Mouse (Mus musculus) liver, embryonic 14.5 days (tissue): ENCODE measurements at regions not wholly inside any gene's neighbourhood (a gene's known extent, or its start where the extent isn't known, plus 50 kb on each side); places are given as distances from the start of the nearest gene placed in this dataset.
"Not testable (repeated sequence)": the region's sequence is repeated elsewhere in the genome, so short reads cannot be mapped to it uniquely, and the experiment has no call there.

ENCODE experiments used
- ATAC-seq: fragments of 200-750 bp; cut with Nextera tagmentation; 2 replicates; pipeline ENCODE4 v1.8.0; 2017; ENCODE audit warnings: moderate number of reproducible peaks, mild to moderate bottlenecking, moderate library complexity; ENCODE audit not compliant: insufficient read depth
- DNase-seq, 3 experiments: peaks; one replicate each; pipeline ENCODE4 v3.0.0-alpha.2; 2012 to 2013; ENCODE audit warnings: low read depth in 3 of 3, low spot score in 3 of 3
- H3K27ac ChIP-seq: fragments of 300-500 bp; sonication (generic); 2 replicates; pipeline ENCODE4 v1.5.1; 2014; ENCODE audit warnings: moderate library complexity, mild to moderate bottlenecking, control low read depth, inconsistent platforms
- H3K27me3 ChIP-seq: fragments of 300-500 bp; sonication (generic); 2 replicates; pipeline ENCODE4 v1.6.1; 2014; ENCODE audit warnings: mild to moderate bottlenecking, low read length, moderate library complexity; ENCODE audit not compliant: control insufficient read depth, insufficient read depth
- H3K36me3 ChIP-seq: fragments of 300-500 bp; sonication (generic); replicated peaks from 2 replicates; pipeline ENCODE4 v1.6.1; 2014; ENCODE audit warnings: low read depth; ENCODE audit not compliant: control insufficient read depth, insufficient read depth
- H3K4me1 ChIP-seq, 2 experiments: fragments of 200-500 bp in 1 of 2; fragments of 300-500 bp in 1 of 2; sonication (generic) in 1 of 2; replicated peaks; 2 replicates each; pipeline ENCODE4 v1.6.1; 2012 to 2014; ENCODE audit warnings: antibody characterized with exemption in 1 of 2, inconsistent platforms in 1 of 2, low read length in 1 of 2; ENCODE audit not compliant: control insufficient read depth in 2 of 2, insufficient read depth in 2 of 2
- H3K4me2 ChIP-seq: fragments of 300-500 bp; sonication (generic); 2 replicates; pipeline ENCODE4 v1.6.1; 2014; ENCODE audit warnings: low read depth, mild to moderate bottlenecking, control low read depth, moderate library complexity
- H3K4me3 ChIP-seq, 2 experiments: fragments of 200-500 bp in 1 of 2; fragments of 300-500 bp in 1 of 2; sonication (generic) in 1 of 2; 2 replicates each; pipeline ENCODE4 v1.5.1; 2012 to 2014; ENCODE audit warnings: low read depth in 2 of 2, low read length in 2 of 2, mild to moderate bottlenecking in 2 of 2, control low read depth in 1 of 2, inconsistent platforms in 1 of 2, moderate library complexity in 1 of 2; ENCODE audit not compliant: insufficient read depth in 1 of 2
- H3K9ac ChIP-seq: fragments of 300-500 bp; sonication (generic); replicated peaks from 2 replicates; pipeline ENCODE4 v1.6.1; 2014; ENCODE audit warnings: mild to moderate bottlenecking, control low read depth, moderate library complexity
- H3K9me3 ChIP-seq: fragments of 300-500 bp; sonication (generic); 2 replicates; pipeline ENCODE4 v1.6.1; 2016; ENCODE audit warnings: low read length, mixed read lengths; ENCODE audit not compliant: control insufficient read depth
- CTCF ChIP-seq: IDR thresholded peaks from 2 replicates; pipeline ENCODE4 v1.5.1; 2016; ENCODE audit warnings: antibody characterized with exemption, low read depth, control low read depth
- EP300 ChIP-seq: IDR thresholded peaks from 2 replicates; pipeline ENCODE4 v1.6.1; 2016; ENCODE audit warnings: antibody characterized with exemption, low read depth
- WGBS: fragments of 180-500 bp; shearing (Covaris S2); extraction: QIAGEN DNeasy Blood & Tissue Kit; methylation state at CpG from one replicate; pipeline ENCODE4 v1.1.7; 2014; ENCODE audit not compliant: insufficient replicate concordance; 5-methylcytosine and 5-hydroxymethylcytosine counted together

DNA sequence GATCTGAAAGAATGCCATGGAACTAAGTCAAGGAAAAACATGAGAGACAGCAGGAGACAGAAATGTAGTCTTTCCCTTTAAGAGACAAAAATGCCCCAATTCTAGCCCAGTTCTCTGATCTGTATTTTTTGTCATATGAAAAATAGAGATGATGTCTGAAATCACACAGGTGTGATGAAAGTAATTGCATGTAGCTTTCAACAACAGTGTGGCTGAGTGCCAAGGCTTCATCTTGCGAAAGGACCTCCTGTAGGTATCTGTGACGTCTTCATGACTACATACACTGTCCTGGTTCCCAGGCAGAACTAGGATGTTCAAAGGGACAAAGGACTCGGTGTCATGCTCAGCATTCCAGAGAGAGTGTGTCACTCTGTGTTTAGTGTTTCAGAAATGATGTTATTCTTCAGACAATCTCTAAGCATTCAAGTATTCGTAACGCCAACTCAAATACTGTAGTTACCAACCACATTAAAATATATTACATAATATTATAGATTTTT is 629.8 kb downstream of the Lrriq3 start:
- TF ChIP-seq EP300 (no peak), CTCF (no peak)
- ATAC-seq, result no peak
- WGBS, result 72% methylated on average over 5 of the region's 5 CpGs
- Histone ChIP-seq H3K9me3 (no peaks in the 10 kb centered on the region), H3K27me3 (no peaks in the 10 kb centered on the region), H3K27ac (no peak overlapping the region), H3K36me3 (no peaks in the 10 kb centered on the region), H3K4me3 (no peak overlapping the region), H3K9ac (no peak overlapping the region), H3K4me1 (no peaks in the 10 kb centered on the region), H3K4me2 (no peak overlapping the region)
- no peak for DNase-seq

DNA sequence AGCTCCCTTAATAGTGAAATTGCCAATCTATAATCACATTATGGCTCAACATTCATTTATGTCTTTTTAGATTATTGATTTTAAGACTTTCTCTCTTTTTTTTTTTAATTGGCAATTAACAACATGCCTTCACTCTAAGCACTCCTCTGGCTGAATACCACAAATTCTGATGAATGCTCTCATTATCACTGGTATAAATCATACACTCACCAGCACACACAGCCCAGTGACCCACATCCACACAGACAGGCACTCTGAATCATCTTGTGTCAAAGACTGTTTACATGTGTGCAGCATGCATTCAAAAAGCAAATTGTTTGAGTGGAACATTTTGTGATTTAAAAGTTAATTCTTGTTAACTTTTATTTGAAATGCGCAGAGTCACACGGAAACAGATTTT is 649.2 kb downstream of the Lrriq3 start:
- no peaks in the 10 kb centered on the region for H3K9me3 ChIP-seq
- H3K4me2 ChIP-seq, result no peak overlapping the region
- H3K27me3 ChIP-seq, result no peaks in the 10 kb centered on the region
- no peak overlapping the region for H3K27ac ChIP-seq
- H3K9ac ChIP-seq, result no peak overlapping the region
- TF ChIP-seq EP300 (no peak), CTCF (no peak)
- 82% methylated on average over 2 of the region's 2 CpGs for WGBS
- H3K4me3 ChIP-seq, result no peak overlapping the region
- no peaks in the 10 kb centered on the region for H3K4me1 ChIP-seq
- no peak for DNase-seq
- H3K36me3 ChIP-seq, result no peaks in the 10 kb centered on the region
- no peak for ATAC-seq

DNA sequence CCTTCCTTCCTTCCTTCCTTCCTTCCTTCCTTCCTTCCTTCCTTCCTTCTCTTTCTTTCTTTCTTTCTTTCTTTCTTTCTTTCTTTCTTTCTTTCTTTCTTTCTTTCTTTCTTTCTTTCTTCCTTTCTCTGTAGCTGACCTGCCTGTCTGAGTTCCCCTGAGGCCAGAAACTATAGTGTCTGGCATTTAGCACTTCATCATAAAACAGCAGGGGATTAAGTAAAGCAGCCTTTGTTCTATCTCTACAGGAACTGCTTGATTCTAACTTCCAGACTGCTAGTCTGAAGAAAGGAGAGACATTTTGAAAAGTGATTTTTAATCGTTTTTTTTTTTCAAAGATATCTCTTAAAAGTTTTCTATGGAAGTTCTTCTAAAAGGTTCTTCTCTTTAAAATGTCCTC is 653.4 kb downstream of the Lrriq3 start:
- H3K9ac ChIP-seq, DNase-seq, ATAC-seq, H3K4me3 ChIP-seq, H3K36me3 ChIP-seq, H3K9me3 ChIP-seq, H3K27ac ChIP-seq, H3K4me2 ChIP-seq, H3K4me1 ChIP-seq, H3K27me3 ChIP-seq: not testable (repeated sequence)
- WGBS, result 25% methylated on average over 1 of the region's 1 CpGs

DNA sequence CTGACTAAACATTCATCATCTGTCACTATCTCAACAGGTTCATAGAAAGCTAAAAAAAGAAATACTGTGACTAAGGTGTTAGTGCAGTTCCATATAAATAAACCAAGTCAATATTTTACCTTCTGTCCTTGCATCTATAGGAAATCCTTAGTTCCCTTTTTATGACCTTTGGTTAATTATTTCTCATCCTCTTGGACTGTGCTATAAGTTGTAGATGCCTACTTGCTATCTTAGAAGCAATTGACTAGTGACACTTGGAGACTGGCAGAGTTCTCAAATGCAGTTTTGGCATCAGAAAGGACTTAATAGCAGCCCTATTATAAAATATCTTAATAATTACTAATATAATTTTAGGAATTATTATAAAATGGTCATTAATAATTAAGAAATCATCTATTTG is 654.3 kb downstream of the Lrriq3 start:
- TF ChIP-seq EP300 (no peak), CTCF (no peak)
- H3K9me3 ChIP-seq, result no peaks in the 10 kb centered on the region
- no peak overlapping the region for H3K4me2 ChIP-seq
- H3K27ac ChIP-seq, result no peak overlapping the region
- H3K9ac ChIP-seq, result no peak overlapping the region
- no peaks in the 10 kb centered on the region for H3K36me3 ChIP-seq
- H3K27me3 ChIP-seq, result no peaks in the 10 kb centered on the region
- DNase-seq (no peak), ATAC-seq (no peak)
- H3K4me3 ChIP-seq, result no peak overlapping the region
- H3K4me1 ChIP-seq, result no peaks in the 10 kb centered on the region

DNA sequence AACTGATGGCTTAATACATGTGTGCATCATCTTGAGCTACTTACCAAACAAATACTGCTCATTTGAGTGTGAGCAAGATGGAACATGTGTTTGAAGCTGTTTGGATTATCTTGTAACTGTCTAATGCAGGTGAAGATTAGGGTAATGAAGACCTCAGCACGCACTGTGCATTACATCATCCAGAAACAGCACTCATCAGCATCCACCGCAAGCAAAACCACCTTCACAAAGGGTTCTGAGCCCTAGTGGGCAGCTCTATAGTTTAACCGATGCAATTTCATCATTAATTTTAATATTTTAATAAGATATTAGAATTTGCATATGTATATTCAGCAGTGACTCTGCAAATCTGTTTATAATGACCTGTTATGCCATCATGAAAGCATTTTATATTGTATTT is 664.1 kb downstream of the Lrriq3 start:
- H3K9ac ChIP-seq, result no peak overlapping the region
- H3K27ac ChIP-seq, result no peak overlapping the region
- TF ChIP-seq CTCF (no peak), EP300 (no peak)
- no peaks in the 10 kb centered on the region for H3K36me3 ChIP-seq
- H3K4me3 ChIP-seq, result no peak overlapping the region
- no peak for ATAC-seq
- H3K4me1 ChIP-seq, result no peaks in the 10 kb centered on the region
- no peak overlapping the region for H3K4me2 ChIP-seq
- no peak for DNase-seq
- no peaks in the 10 kb centered on the region for H3K9me3 ChIP-seq
- WGBS, result 65% methylated on average over 3 of the region's 3 CpGs
- H3K27me3 ChIP-seq, result no peaks in the 10 kb centered on the region

DNA sequence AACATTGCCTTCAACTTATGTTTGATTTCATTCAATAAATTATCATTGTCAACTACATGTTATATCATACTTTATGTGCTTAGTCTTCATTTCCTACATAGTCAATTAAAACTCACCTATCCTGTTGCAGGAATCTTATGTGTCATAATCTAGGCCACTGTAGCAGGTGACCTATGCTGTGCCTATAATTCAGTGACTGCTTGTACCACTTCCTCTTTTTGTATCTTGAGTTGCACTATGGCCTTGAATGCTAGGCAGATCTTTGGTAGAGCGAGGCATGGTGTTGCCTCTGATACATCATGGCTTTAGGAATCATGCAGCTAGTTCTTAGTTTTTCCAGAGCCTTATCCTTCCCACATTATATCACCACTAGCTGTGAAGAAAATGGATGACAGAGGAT is 682.8 kb downstream of the Lrriq3 start:
- 54% methylated on average over 1 of the region's 1 CpGs for WGBS
- Histone ChIP-seq H3K9ac (no peak overlapping the region), H3K4me3 (no peak overlapping the region), H3K4me1 (no peaks in the 10 kb centered on the region), H3K36me3 (no peaks in the 10 kb centered on the region), H3K27me3 (no peaks in the 10 kb centered on the region), H3K4me2 (no peak overlapping the region), H3K9me3 (no peaks in the 10 kb centered on the region), H3K27ac (no peak overlapping the region)
- ATAC-seq (no peak), DNase-seq (no peak)
- TF ChIP-seq CTCF (no peak), EP300 (no peak)
